9 mouse cellular contexts compared by ENCODE assay signal in the genomic region with DNA sequence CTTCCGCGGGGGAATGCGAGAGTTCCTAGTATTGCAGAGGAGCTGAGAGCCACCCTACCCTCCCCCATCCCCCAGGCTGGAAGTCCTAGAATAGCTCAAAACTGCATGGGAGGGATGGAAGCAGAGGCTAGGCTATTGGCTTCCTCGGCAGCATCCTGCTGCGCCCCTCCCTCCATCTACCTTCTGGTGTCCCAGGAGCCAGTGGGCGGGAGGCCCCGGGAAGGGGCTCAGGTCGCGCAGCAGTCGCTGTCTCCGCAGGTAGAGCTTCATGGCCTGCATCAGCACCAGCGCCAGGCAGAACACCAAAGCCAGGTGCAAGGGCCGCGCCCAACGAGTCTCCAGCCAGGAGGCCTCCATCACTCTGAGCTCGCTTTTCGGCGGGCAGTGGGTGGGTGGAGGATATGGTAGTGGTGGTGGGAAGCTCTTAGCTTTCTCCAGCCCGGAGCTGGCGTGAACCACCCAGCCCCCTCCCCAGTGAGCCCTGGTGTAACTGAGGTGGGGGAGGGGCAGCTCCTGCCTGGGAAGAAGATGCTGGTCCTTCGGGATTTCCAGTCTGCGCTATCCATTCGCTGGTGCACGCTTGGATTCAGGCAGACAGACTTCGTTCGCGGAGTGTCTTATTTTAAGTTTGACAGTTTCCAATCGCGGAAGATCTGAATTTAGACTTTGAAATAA. TPM values are rescaled to one million over a fixed set of nuclear protein-coding genes. Genes with fewer than 3 reads are reported as not detected.
DNase-seq lines count a peak whose midpoint lies in the region; ATAC-seq lines count a peak whose summit lies in the region.
"Had no signal": no experiment of that assay in that cellular context is flagged by ENCODE, and none has a peak within 500 bp of the region (broad histone marks: within the 10 kb centered on the region; RNA-seq: fewer than 3 reads in every experiment).

Cyp4x1 (minus strand) TSS at position 661 of the 675 bp plus-strand sequence.

- H3K9me3 ChIP-seq in heart, embryonic 10.5 days = no peaks in the 10 kb centered on the region
- H3K9me3 ChIP-seq in neural tube, embryonic 11.5 days (ENCODE audit: control insufficient read depth, low read length) = no peaks in the 10 kb centered on the region

- peak within 1 kb of the TSS; percentile 32; the same call in 1 of the 2 replicates for H3K9ac ChIP-seq in neural tube, embryonic 11.5 days (ENCODE audit: low read length)

- intact Hi-C loops in gastrocnemius, postnatal 36 days (cut with DNase I) = no loop called here

- peaks cover 13% of the 10 kb centered on the region for H3K4me1 ChIP-seq in heart, embryonic 10.5 days
- peaks cover 4% of the 10 kb centered on the region; the same call in 1 of the 2 replicates for H3K4me1 ChIP-seq in neural tube, embryonic 11.5 days (ENCODE audit: control insufficient read depth, insufficient read depth, low read length)

- ATAC-seq in neural tube, embryonic 11.5 days (ENCODE audit: insufficient read depth, low FRiP score, low TSS enrichment) = peak; percentile 73

- peak within 1 kb of the TSS; percentile 54 for H3K4me3 ChIP-seq in heart, embryonic 10.5 days
- H3K4me3 ChIP-seq in neural tube, embryonic 11.5 days (ENCODE audit: low read depth, low read length) = peak within 1 kb of the TSS; percentile 31

- H3K27ac ChIP-seq in heart, embryonic 10.5 days = no peak within 1 kb of the TSS
- H3K27ac ChIP-seq in neural tube, embryonic 11.5 days (ENCODE audit: low read depth, low read length) = no peak within 1 kb of the TSS

- 2% methylated on average over 29 of the region's 29 CpGs for WGBS in heart, embryonic 10.5 days
- under 1% methylated on average over 29 of the region's 29 CpGs for WGBS in neural tube, embryonic 11.5 days

- no peaks in the 10 kb centered on the region for H3K36me3 ChIP-seq in heart, embryonic 10.5 days
- H3K36me3 ChIP-seq in neural tube, embryonic 11.5 days (ENCODE audit: control insufficient read depth, insufficient read depth, low read length) = no peaks in the 10 kb centered on the region

- peak within 1 kb of the TSS; percentile 63 for H3K4me2 ChIP-seq in neural tube, embryonic 11.5 days (ENCODE audit: low read depth)

- peaks cover 17% of the 10 kb centered on the region for H3K27me3 ChIP-seq in heart, embryonic 10.5 days (ENCODE audit: insufficient read depth, poor library complexity, severe bottlenecking)
- H3K27me3 ChIP-seq in neural tube, embryonic 11.5 days (ENCODE audit: control insufficient read depth, insufficient read depth, low read length) = peaks cover 7% of the 10 kb centered on the region; the same call in 1 of the 2 replicates

- DNase-seq in heart, embryonic 10.5 days (ENCODE audit: low spot score) = no peak
- DNase-seq in heart, adult 18-20 months = no peak
- peak; percentile 85 for DNase-seq in cerebellum, adult 9-10 months
- DNase-seq in frontal cortex, adult 2 months (ENCODE audit: extremely low spot score in 1 of 2, low spot score in 1 of 2) = peak; percentile 69 to 81
- peak; percentile 58 for DNase-seq in left cerebral cortex, adult 11 months (ENCODE audit: low spot score)
- peak; percentile 48 for DNase-seq in neural tube, embryonic 11.5 days (ENCODE audit: low spot score)
- no peak for DNase-seq in adipocyte (ENCODE audit: low spot score)
- no peak for DNase-seq in gastrocnemius, postnatal 36 days

RNA-seq across cellular contexts. Expression of gene Cyp4x1, which starts in this region (rescaled TPM):
- 0.10 and 0.21 TPM in 2 replicates for polyA plus RNA-seq in heart, embryonic 10.5 days (2016; fragmentation: Nextera tagmentation; extraction: Ambion mirVana)
- total RNA-seq in heart, adult 18-20 months (2021) = not detected
- polyA plus RNA-seq in frontal cortex, adult 2 months (2012; rRNA removed) = 9.4 and 12.0 TPM in 2 replicates
- polyA plus RNA-seq in neural tube, embryonic 11.5 days (2014; fragmentation: Nextera tagmentation; extraction: Ambion mirVana) = 1.2 and 2.3 TPM in 2 replicates
- not detected for total RNA-seq in gastrocnemius, postnatal 36 days (2021)
- total RNA-seq: heart, postnatal 14 days had no signal

Comparison
In these comparisons a context has a peak if more than half of its experiments do, and no peak if none do; other contexts are left out.
1. DNase-seq: peak in cerebellum, adult 9-10 months (single experiment), frontal cortex, adult 2 months (2 of 2), left cerebral cortex, adult 11 months (single experiment) and neural tube, embryonic 11.5 days (single experiment); none in heart, embryonic 10.5 days (single experiment), heart, adult 18-20 months (0 of 2), adipocyte (single experiment) and gastrocnemius, postnatal 36 days (0 of 2).